Mouse (Mus musculus) hindbrain, embryonic 14.5 days (tissue): ENCODE measurements around the gene Sirpb1b. TPM values are rescaled to one million over a fixed set of nuclear protein-coding genes. Genes with fewer than 3 reads are reported as not detected.
"Not testable (repeated sequence)": the region's sequence is repeated elsewhere in the genome, so short reads cannot be mapped to it uniquely, and the experiment has no call there.

Experiments
- ATAC-seq: fragments of 200-750 bp; cut with Nextera tagmentation; 2 replicates; pipeline ENCODE4 v1.8.0; 2017; ENCODE audit warnings: moderate number of reproducible peaks, mild to moderate bottlenecking, moderate TSS enrichment, moderate library complexity; ENCODE audit not compliant: low FRiP score
- DNase-seq: peaks from one replicate; pipeline ENCODE4 v3.0.0-alpha.2; 2015; ENCODE audit warnings: low spot score
- H3K27ac ChIP-seq: fragments of 300-500 bp; sonication (generic); 2 replicates; pipeline ENCODE4 v1.5.1; 2014; ENCODE audit warnings: mild to moderate bottlenecking, moderate library complexity
- H3K27me3 ChIP-seq: fragments of 300-500 bp; sonication (generic); 2 replicates; pipeline ENCODE4 v1.6.1; 2014; ENCODE audit warnings: mild to moderate bottlenecking, low read length, mixed read lengths; ENCODE audit not compliant: control insufficient read depth, insufficient read depth
- H3K36me3 ChIP-seq: fragments of 300-500 bp; sonication (generic); replicated peaks from 2 replicates; pipeline ENCODE4 v1.6.1; 2014; ENCODE audit not compliant: control insufficient read depth, insufficient read depth
- H3K4me1 ChIP-seq: fragments of 300-500 bp; sonication (generic); replicated peaks from 2 replicates; pipeline ENCODE4 v1.6.1; 2014; ENCODE audit warnings: antibody characterized with exemption, low read length, mixed read lengths; ENCODE audit not compliant: control insufficient read depth, insufficient read depth
- H3K4me2 ChIP-seq: fragments of 300-500 bp; sonication (generic); replicated peaks from 2 replicates; pipeline ENCODE4 v1.6.1; 2014; ENCODE audit warnings: mild to moderate bottlenecking, moderate library complexity
- H3K4me3 ChIP-seq: fragments of 300-500 bp; sonication (generic); replicated peaks from 2 replicates; pipeline ENCODE4 v1.5.1; 2014; ENCODE audit warnings: mild to moderate bottlenecking, low read length
- H3K9ac ChIP-seq: fragments of 300-500 bp; sonication (generic); 2 replicates; pipeline ENCODE4 v1.6.1; 2014
- H3K9me3 ChIP-seq: fragments of 300-500 bp; sonication (generic); 2 replicates; pipeline ENCODE4 v1.6.1; 2016; ENCODE audit warnings: low read length; ENCODE audit not compliant: control insufficient read depth
- WGBS: fragments of 180-500 bp; shearing (Covaris S2); extraction: QIAGEN DNeasy Blood & Tissue Kit; methylation state at CpG from one replicate; pipeline ENCODE4 v1.1.7; 2014; 5-methylcytosine and 5-hydroxymethylcytosine counted together
- polyA plus RNA-seq: library from polyadenylated mRNA; unstranded; fragments of >200 nt; fragmentation: Nextera tagmentation; extraction: Ambion mirVana; gene quantifications from 2 replicates; pipeline ENCODE4 v1.2.1, GENCODE M21; 2014

Sirpb1b gene
- polyA plus RNA-seq = not detected in 2 replicates

GRCm38 (mm10) chr3:15574887-15575286 is at the start of gene Sirpb1b:
Sirpb1b (minus strand) TSS chr3:15575065.
- not testable (repeated sequence) for H3K9me3 ChIP-seq, H3K36me3 ChIP-seq, H3K9ac ChIP-seq, DNase-seq, H3K4me2 ChIP-seq, ATAC-seq, H3K27ac ChIP-seq, H3K4me3 ChIP-seq, H3K4me1 ChIP-seq, H3K27me3 ChIP-seq
- WGBS = no CpG with 5 or more reads among the region's 1 CpGs

GRCm38 (mm10) chr3:15590377-15591117 is 15.7 kb upstream of the Sirpb1b start:
- 96% methylated on average over 2 of the region's 2 CpGs for WGBS
- H3K27ac ChIP-seq, ATAC-seq: not testable (repeated sequence)

GRCm38 (mm10) chr3:15586665-15587064 is 11.8 kb upstream of the Sirpb1b start:
- not testable (repeated sequence) for H3K36me3 ChIP-seq, H3K9ac ChIP-seq, H3K27me3 ChIP-seq, ATAC-seq, H3K27ac ChIP-seq, H3K4me1 ChIP-seq, H3K4me3 ChIP-seq, H3K4me2 ChIP-seq, DNase-seq
- H3K9me3 ChIP-seq = peaks cover 11% of the 10 kb centered on the region; the same call in 1 of the 2 replicates
- WGBS = 77% methylated on average over 1 of the region's 1 CpGs

More at GRCm38 (mm10) chr3:15590377-15591117, 15.7 kb upstream of the Sirpb1b start:
- H3K27me3 ChIP-seq, DNase-seq, H3K36me3 ChIP-seq, H3K4me2 ChIP-seq, H3K4me3 ChIP-seq, H3K4me1 ChIP-seq, H3K9ac ChIP-seq, H3K9me3 ChIP-seq: not testable (repeated sequence)

GRCm38 (mm10) chr3:15583452-15583851 is 8.6 kb upstream of the Sirpb1b start:
- Histone ChIP-seq H3K4me2 (no peak overlapping the region), H3K27me3 (no peaks in the 10 kb centered on the region), H3K9ac (no peak overlapping the region), H3K4me1 (no peaks in the 10 kb centered on the region), H3K9me3 (peaks cover 12% of the 10 kb centered on the region; the same call in 1 of the 2 replicates), H3K27ac (no peak overlapping the region), H3K36me3 (no peaks in the 10 kb centered on the region), H3K4me3 (no peak overlapping the region)
- WGBS = 87% methylated on average over 1 of the region's 1 CpGs
- ATAC-seq = no peak; the same call in 1 of the 2 replicates
- no peak for DNase-seq

- not testable (repeated sequence) for H3K4me3 ChIP-seq, H3K27ac ChIP-seq, H3K4me2 ChIP-seq, H3K36me3 ChIP-seq, H3K9ac ChIP-seq, DNase-seq, H3K27me3 ChIP-seq, H3K4me1 ChIP-seq
- H3K9me3 ChIP-seq = peaks cover 14% of the 10 kb centered on the region; the same call in 1 of the 2 replicates
- peak; percentile 59; the same call in 1 of the 2 replicates for ATAC-seq
- WGBS = 83% methylated on average over 3 of the region's 3 CpGs
These were observed 8.1 kb upstream of the Sirpb1b start for GRCm38 (mm10) chr3:15582948-15583347.

- not testable (repeated sequence) for H3K27ac ChIP-seq, H3K27me3 ChIP-seq, H3K36me3 ChIP-seq, H3K4me1 ChIP-seq, H3K4me2 ChIP-seq, ATAC-seq, H3K9ac ChIP-seq, DNase-seq, H3K4me3 ChIP-seq, H3K9me3 ChIP-seq
These were observed 1.6 kb upstream of the Sirpb1b start for GRCm38 (mm10) chr3:15576466-15576865.

- no peak overlapping the region for H3K27ac ChIP-seq
These were observed 46.3 kb downstream of the Sirpb1b start for GRCm38 (mm10) chr3:15528589-15528988.

GRCm38 (mm10) chr3:15513608-15514007 is 61.3 kb downstream of the Sirpb1b start:
- H3K4me3 ChIP-seq, H3K36me3 ChIP-seq, H3K4me2 ChIP-seq, ATAC-seq, H3K9ac ChIP-seq, H3K9me3 ChIP-seq, H3K27me3 ChIP-seq, H3K4me1 ChIP-seq, DNase-seq, H3K27ac ChIP-seq: not testable (repeated sequence)
- 89% methylated on average over 9 of the region's 11 CpGs for WGBS

More at GRCm38 (mm10) chr3:15528589-15528988, 46.3 kb downstream of the Sirpb1b start:
- H3K9ac ChIP-seq = no peak overlapping the region
- no peaks in the 10 kb centered on the region for H3K36me3 ChIP-seq
- H3K27me3 ChIP-seq = no peaks in the 10 kb centered on the region
- no peaks in the 10 kb centered on the region for H3K4me1 ChIP-seq
- ATAC-seq = no peak
- no peak overlapping the region for H3K4me3 ChIP-seq
- peaks cover 18% of the 10 kb centered on the region; the same call in 1 of the 2 replicates for H3K9me3 ChIP-seq
- no peak for DNase-seq
- H3K4me2 ChIP-seq = no peak overlapping the region

- not testable (repeated sequence) for H3K4me1 ChIP-seq, H3K9ac ChIP-seq, H3K9me3 ChIP-seq, H3K4me2 ChIP-seq, H3K27me3 ChIP-seq, H3K36me3 ChIP-seq, H3K27ac ChIP-seq, H3K4me3 ChIP-seq, DNase-seq
- peak; percentile 65; the same call in 1 of the 2 replicates for ATAC-seq
- 82% methylated on average over 3 of the region's 3 CpGs for WGBS
These were observed 67.0 kb downstream of the Sirpb1b start for GRCm38 (mm10) chr3:15507792-15508321.
